Mouse (Mus musculus) adrenal gland, adult (tissue): Measurements from ENCODE around the gene Sppl2b.

ENCODE experiments used
- DNase-seq, 2 experiments: peaks; one replicate each; pipeline ENCODE4 v3.0.0; 2022 to 2023; ENCODE audit warnings: low spot score in 1 of 2; ENCODE audit not compliant: inconsistent age in 2 of 2

The Sppl2b gene

DNA sequence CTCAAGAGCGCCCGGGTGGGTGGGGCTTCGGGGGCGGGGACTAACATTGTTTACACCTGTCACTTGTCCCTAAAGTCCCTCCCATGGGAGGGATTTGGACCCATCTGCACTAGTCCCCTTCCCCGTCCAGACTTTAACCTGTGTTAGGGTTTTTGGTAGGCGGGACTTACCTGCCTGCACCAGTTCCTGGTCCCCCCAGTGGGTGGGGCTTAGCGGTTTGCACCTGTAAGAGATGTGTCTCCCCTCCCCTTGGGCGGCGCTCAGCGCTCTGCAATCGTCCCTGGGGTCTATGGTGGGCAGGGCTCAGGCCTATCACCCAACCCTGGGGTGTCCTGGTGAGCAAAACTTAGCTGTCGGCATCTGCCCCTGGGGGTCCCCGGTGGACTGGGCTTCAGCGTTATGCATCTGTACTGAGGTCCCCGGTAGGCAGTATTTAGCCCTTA is 62.3 kb downstream of the Sppl2b start:
- no peak for DNase-seq

GRCm38 (mm10) chr10:80917779-80918434 is 62.8 kb downstream of the Sppl2b start, which contains the start of gene Lmnb2:
Gene Lmnb2 (minus strand): TSS chr10:80918245.
- DNase-seq, result peak; percentile 79 to 91
